ENCODE assay signal across 8 mouse cellular contexts in the genomic region with DNA sequence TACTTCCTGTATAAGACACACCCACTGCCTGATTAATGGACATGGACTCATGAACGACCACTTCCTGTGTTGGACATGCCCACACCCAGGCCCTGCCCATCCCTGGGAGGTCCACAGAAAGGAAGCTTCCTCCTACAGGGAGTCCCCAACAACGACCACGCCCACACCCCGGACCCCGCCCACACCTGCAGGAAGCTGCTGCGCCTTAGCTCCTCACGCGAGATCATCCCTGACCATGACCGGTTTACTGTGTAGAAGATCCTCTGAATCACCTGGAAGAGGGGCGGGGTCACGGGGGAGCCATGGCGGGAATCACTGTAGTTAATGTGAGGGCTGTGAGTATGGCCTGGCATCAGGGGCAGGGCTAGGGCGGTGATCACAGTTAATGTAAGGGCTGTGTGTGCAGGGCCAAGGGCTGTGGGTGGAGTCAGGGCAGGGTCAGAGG. TPM values are rescaled to one million over a fixed set of nuclear protein-coding genes. Genes with fewer than 3 reads are reported as not detected.
DNase-seq lines count a peak whose midpoint lies in the region; ATAC-seq and TF ChIP-seq lines count a peak whose summit lies in the region.

No protein-coding gene starts in this region.

- peaks cover 30% of the 10 kb centered on the region for H3K9me3 ChIP-seq in hindbrain, embryonic 16.5 days (ENCODE audit: control insufficient read depth, low read length)
- H3K9me3 ChIP-seq in limb, embryonic 14.5 days (ENCODE audit: control insufficient read depth, low read length) = peaks cover 36% of the 10 kb centered on the region
- H3K9me3 ChIP-seq in midbrain, postnatal 0 days (ENCODE audit: low read length) = peaks cover 9% of the 10 kb centered on the region; the same call in 1 of the 2 replicates

- DNase-seq in lung, adult 18-20 months = peak; percentile 21 to 26
- DNase-seq in lung, adult 2 months = no peak
- DNase-seq in NIH3T3 (ENCODE audit: low read depth) = peak; percentile 5
- no peak for DNase-seq in limb, embryonic 14.5 days (ENCODE audit: low spot score)
- DNase-seq in midbrain, postnatal 0 days (ENCODE audit: low spot score) = no peak
- DNase-seq in thymus, postnatal 4 days = peak; percentile 57

- no peaks in the 10 kb centered on the region for H3K27me3 ChIP-seq in hindbrain, embryonic 16.5 days (replicated peaks; ENCODE audit: control insufficient read depth, insufficient read depth, low read length)
- H3K27me3 ChIP-seq in limb, embryonic 14.5 days (ENCODE audit: control insufficient read depth, insufficient read depth, low read length) = no peaks in the 10 kb centered on the region
- no peaks in the 10 kb centered on the region for H3K27me3 ChIP-seq in midbrain, postnatal 0 days (ENCODE audit: insufficient read depth, low read length)

- no peak overlapping the region for H3K4me3 ChIP-seq in lung, adult 2 months (replicated peaks; ENCODE audit: extremely low read depth, low read depth, low read length)
- H3K4me3 ChIP-seq in hindbrain, embryonic 16.5 days (ENCODE audit: low read length) = no peak overlapping the region
- no peak overlapping the region for H3K4me3 ChIP-seq in limb, embryonic 14.5 days (replicated peaks; ENCODE audit: low read length)
- no peak overlapping the region for H3K4me3 ChIP-seq in midbrain, postnatal 0 days (ENCODE audit: low read depth, low read length)

- peaks cover 33% of the 10 kb centered on the region for H3K36me3 ChIP-seq in hindbrain, embryonic 16.5 days (ENCODE audit: control insufficient read depth, insufficient read depth, low read length)
- H3K36me3 ChIP-seq in limb, embryonic 14.5 days (ENCODE audit: control insufficient read depth, insufficient read depth, low read length) = peaks cover 37% of the 10 kb centered on the region
- peaks cover 23% of the 10 kb centered on the region for H3K36me3 ChIP-seq in midbrain, postnatal 0 days (ENCODE audit: insufficient read depth, low read length)

- 88% methylated on average over 13 of the region's 13 CpGs for WGBS in lung, adult 2 months
- 95% methylated on average over 13 of the region's 13 CpGs for WGBS in hindbrain, embryonic 16.5 days
- WGBS in limb, embryonic 14.5 days = 93% methylated on average over 13 of the region's 13 CpGs
- WGBS in midbrain, postnatal 0 days = 97% methylated on average over 13 of the region's 13 CpGs

- TF ChIP-seq POLR2A in lung, adult 2 months (IDR thresholded peaks at IDR 0.05; ENCODE audit: borderline replicate concordance, extremely low read depth, low read depth, low read length) = no peak; the same call in 1 of the 2 replicates
- TF ChIP-seq POLR2A in limb, embryonic 14.5 days (IDR thresholded peaks at IDR 0.05; ENCODE audit: borderline replicate concordance, extremely low read depth, insufficient read depth, insufficient read length) = no peak

- no peak overlapping the region for H3K27ac ChIP-seq in hindbrain, embryonic 16.5 days (ENCODE audit: low read depth, low read length)
- no peak overlapping the region for H3K27ac ChIP-seq in limb, embryonic 14.5 days (replicated peaks; ENCODE audit: low read depth, low read length)
- no peak overlapping the region for H3K27ac ChIP-seq in midbrain, postnatal 0 days (ENCODE audit: low read depth, low read length)

- no peak overlapping the region for H3K4me2 ChIP-seq in hindbrain, embryonic 16.5 days (ENCODE audit: low read length)
- no peak overlapping the region for H3K4me2 ChIP-seq in limb, embryonic 14.5 days (replicated peaks; ENCODE audit: low read depth, low read length, severe bottlenecking)
- H3K4me2 ChIP-seq in midbrain, postnatal 0 days (ENCODE audit: low read depth, low read length, poor library complexity, severe bottlenecking) = no peak overlapping the region

- peak; percentile 53 for ATAC-seq in erythroblast, adult 5-6 weeks (replicated peaks; ENCODE audit: low FRiP score, poor library complexity, severe bottlenecking)
- ATAC-seq in hindbrain, embryonic 16.5 days = peak; percentile 75
- peak; percentile 44 for ATAC-seq in limb, embryonic 14.5 days (ENCODE audit: low FRiP score, low read depth)
- ATAC-seq in midbrain, postnatal 0 days (ENCODE audit: low FRiP score) = peak; percentile 51

- no peak for TF ChIP-seq CTCF in lung, adult 2 months (IDR thresholded peaks at IDR 0.05; ENCODE audit: insufficient read depth, low read length)
- no peak for TF ChIP-seq CTCF in midbrain, postnatal 0 days (IDR thresholded peaks at IDR 0.05)

- no peak overlapping the region for H3K9ac ChIP-seq in hindbrain, embryonic 16.5 days (ENCODE audit: low read depth, low read length)
- no peak overlapping the region for H3K9ac ChIP-seq in limb, embryonic 14.5 days (ENCODE audit: low read depth, low read length, severe bottlenecking)
- H3K9ac ChIP-seq in midbrain, postnatal 0 days (replicated peaks; ENCODE audit: low read length, poor library complexity, severe bottlenecking) = no peak overlapping the region

- no peaks in the 10 kb centered on the region for H3K4me1 ChIP-seq in lung, adult 2 months (ENCODE audit: control insufficient read depth, insufficient read depth, low read length)
- H3K4me1 ChIP-seq in hindbrain, embryonic 16.5 days (ENCODE audit: control insufficient read depth, insufficient read depth, low read depth, low read length) = no peaks in the 10 kb centered on the region
- no peaks in the 10 kb centered on the region for H3K4me1 ChIP-seq in limb, embryonic 14.5 days (ENCODE audit: control insufficient read depth, insufficient read depth, low read length)
- no peaks in the 10 kb centered on the region for H3K4me1 ChIP-seq in midbrain, postnatal 0 days (ENCODE audit: insufficient read depth, low read length)

RNA-seq across cellular contexts. Expression of a gene that starts 37.3 kb away (rescaled TPM):
- polyA plus RNA-seq in lung, adult 2 months (2012; rRNA removed) = 241 and 301 TPM in 2 replicates
- 1.5 and 12.7 TPM in 2 replicates for total RNA-seq in erythroblast, adult 5-6 weeks (2015; ENCODE audit: low replicate concordance)
- 2.5 and 5.6 TPM in 2 replicates for total RNA-seq in erythroblast, adult 5-6 weeks (2017; ENCODE audit: low replicate concordance)
- 149 and 160 TPM in 2 replicates for polyA plus RNA-seq in hindbrain, embryonic 16.5 days (2015; fragmentation: Nextera tagmentation; extraction: Ambion mirVana)
- polyA plus RNA-seq in limb, embryonic 14.5 days (2012; rRNA removed) = 301 and 417 TPM in 2 replicates
- polyA plus RNA-seq in limb, embryonic 14.5 days (2014; fragmentation: Nextera tagmentation; extraction: Ambion mirVana) = 119 and 129 TPM in 2 replicates
- total RNA-seq in midbrain, postnatal 0 days (2014; rRNA removed) = 114 and 134 TPM in 2 replicates
- polyA plus RNA-seq in midbrain, postnatal 0 days (2015; fragmentation: Nextera tagmentation; extraction: Ambion mirVana) = 151 and 168 TPM in 2 replicates

RNA-seq across cellular contexts. Expression of a gene that starts 54.2 kb away (rescaled TPM):
- not detected in 2 replicates for polyA plus RNA-seq in lung, adult 2 months (2012; rRNA removed)
- total RNA-seq in erythroblast, adult 5-6 weeks (2015; ENCODE audit: low replicate concordance) = not detected in 2 replicates
- not detected in 2 replicates for total RNA-seq in erythroblast, adult 5-6 weeks (2017; ENCODE audit: low replicate concordance)
- not detected in 2 replicates for polyA plus RNA-seq in hindbrain, embryonic 16.5 days (2015; fragmentation: Nextera tagmentation; extraction: Ambion mirVana)
- not detected in 2 replicates for polyA plus RNA-seq in limb, embryonic 14.5 days (2012; rRNA removed)
- not detected in 2 replicates for polyA plus RNA-seq in limb, embryonic 14.5 days (2014; fragmentation: Nextera tagmentation; extraction: Ambion mirVana)
- not detected in 2 replicates for total RNA-seq in midbrain, postnatal 0 days (2014; rRNA removed)
- polyA plus RNA-seq in midbrain, postnatal 0 days (2015; fragmentation: Nextera tagmentation; extraction: Ambion mirVana) = not detected in 2 replicates

Comparison
In these comparisons a context has a peak if more than half of its experiments do, and no peak if none do; other contexts are left out.
1. DNase-seq: peak in lung, adult 18-20 months (2 of 2), NIH3T3 (single experiment) and thymus, postnatal 4 days (single experiment); none in lung, adult 2 months (single experiment), limb, embryonic 14.5 days (single experiment) and midbrain, postnatal 0 days (single experiment).
2. Peak in every context shown above with its lines, with median percentiles within 50 percentile points of each other: ATAC-seq.